Mouse (Mus musculus) CD4-positive helper T cell, adult 2 months (primary cell): Measurements from ENCODE around the gene Gm826.

Source experiments
- DNase-seq: peaks from one replicate; pipeline ENCODE4 v3.0.0-alpha.2; 2012; ENCODE audit warnings: low read depth, missing footprints, low spot score

Gene Gm826

DNA sequence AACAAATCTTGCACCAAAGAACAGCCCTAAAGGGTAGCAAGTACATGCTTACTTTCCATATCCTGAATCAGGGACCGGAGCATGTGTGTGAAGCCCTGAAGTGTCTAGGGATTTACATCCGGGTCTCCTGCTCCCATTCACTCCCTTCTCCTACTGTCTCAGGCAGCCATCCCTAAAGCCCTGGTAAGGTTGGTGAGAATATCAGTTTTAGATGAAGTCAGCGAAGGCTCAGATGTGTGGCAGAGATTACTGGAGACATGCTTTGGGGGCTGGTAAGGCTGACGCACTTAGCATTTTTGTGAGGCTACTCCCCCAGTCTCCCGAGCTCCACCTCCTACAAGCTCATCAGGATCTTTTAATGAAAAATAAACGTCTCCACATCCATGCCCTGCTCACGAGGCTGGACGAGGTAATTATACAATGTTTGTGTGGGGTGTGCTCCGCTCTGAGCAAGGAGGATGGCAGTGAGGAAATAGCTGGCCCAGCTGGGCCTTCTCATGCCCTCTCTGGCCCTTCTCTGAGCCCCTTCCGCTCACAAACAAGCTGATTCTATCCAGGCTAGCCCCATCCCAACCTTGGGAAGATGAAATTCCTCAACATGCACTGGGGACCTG lies 45.3 kb downstream of the Gm826 start:
- no peak for DNase-seq

DNA sequence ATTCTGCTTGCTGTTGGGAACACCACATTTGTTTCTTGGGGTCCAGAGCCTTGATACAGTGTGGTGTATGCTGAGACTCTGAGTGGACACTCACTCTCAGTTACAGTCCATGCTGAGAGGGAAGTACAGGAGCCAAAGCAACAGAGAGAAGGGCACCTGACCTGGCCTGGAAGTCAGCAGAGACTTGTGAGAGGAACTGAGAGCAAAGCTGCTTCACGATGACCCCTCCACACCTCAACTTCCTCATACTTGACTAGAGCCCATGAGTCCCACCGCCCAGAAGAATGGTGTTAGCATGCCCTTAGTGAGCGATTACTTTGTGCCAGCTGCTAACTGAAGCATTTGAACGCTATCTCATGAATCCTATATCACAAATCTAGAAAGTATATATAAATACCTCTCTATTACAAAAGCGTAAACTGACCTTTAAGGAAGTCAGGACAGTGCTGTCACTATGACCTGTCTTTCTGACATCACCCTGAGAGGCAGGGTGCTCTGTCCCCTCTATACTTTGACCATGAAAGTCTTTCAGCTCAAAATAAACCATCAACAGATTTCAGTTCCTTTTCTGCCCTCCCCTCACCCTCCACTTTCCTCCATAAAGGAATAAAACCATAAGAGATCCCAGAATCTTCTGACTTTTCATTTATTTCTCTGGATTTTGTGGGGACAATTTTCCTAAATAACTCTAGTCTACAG lies 57.9 kb downstream of the Gm826 start:
- no peak for DNase-seq

DNA sequence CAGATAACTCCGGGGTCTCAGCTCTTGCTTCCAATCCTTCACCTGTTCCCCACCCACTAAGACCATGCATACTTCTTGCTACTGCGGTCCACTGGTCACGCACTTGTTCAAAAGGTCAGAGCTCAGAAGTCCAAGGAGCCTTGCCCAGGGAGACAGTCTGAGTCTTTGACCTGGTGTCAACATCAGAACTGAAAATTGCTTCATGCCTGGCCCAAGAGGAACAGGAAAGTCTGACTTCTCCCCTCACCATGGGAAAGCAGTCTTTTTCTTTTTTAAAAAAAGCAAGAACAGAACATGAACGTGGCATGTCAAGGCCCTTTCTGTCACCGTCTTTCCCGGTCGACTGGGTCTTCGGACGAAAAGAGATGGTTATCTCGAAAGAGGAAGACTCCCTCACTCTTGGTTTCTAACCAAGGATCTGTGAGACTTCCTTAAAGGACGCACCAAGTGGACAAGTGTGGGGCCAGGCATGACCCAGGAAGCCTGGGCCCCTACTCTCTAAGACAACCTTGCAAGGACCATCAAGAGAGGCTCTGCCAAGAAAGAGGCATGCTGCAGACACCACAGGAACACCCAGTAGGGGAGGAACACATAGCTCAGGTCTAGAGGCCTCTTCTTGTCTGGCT lies 66.0 kb downstream of the Gm826 start:
- DNase-seq = no peak

DNA sequence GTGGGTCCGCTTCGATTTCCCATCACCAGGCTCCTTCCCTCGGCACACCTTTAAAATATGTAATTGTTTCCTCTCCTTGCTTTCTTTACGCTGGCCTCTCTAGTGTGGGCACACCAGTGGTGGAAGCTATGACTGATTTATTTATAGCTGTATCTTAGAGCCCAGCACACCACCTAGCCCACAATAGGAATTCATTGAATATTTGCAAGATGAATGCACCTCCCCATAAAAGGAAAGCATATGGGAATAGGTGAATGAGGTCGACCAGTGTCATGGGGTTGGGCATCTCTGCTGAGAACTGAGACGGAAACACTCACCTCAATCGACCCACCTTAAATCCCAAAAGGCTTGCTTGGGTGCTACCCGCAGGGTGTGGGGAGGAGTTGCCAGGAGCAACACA lies 70.1 kb downstream of the Gm826 start:
- DNase-seq = no peak

DNA sequence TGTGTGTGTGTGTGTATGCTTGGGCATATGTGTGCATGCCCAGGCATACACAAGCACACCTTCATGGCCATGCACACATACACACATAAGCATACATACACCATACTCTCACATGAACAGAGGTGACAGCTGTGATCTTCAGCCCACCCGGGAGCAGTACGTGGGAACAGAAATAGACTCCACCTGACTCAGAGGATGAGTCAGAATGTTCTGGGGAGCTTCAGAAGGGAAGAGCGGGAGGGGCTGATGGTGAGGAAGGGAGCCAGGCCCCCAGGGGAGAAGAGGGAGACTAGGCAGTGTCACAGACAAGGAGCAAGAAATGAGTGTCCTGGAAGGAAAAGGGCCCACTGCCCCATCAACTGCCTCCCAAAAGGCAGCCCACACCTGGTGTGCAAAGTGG lies 72.4 kb downstream of the Gm826 start:
- no peak for DNase-seq
